Mouse (Mus musculus): ENCODE data around the gene Zfp74. TPM values are rescaled to one million over a fixed set of nuclear protein-coding genes. Genes with fewer than 3 reads are reported as not detected.
"Not testable (repeated sequence)": the region's sequence is repeated elsewhere in the genome, so short reads cannot be mapped to it uniquely, and the experiment has no call there.

Zfp74 gene
- polyA plus RNA-seq, 1 experiment from 2014 or later: 17.7 TPM

DNA sequence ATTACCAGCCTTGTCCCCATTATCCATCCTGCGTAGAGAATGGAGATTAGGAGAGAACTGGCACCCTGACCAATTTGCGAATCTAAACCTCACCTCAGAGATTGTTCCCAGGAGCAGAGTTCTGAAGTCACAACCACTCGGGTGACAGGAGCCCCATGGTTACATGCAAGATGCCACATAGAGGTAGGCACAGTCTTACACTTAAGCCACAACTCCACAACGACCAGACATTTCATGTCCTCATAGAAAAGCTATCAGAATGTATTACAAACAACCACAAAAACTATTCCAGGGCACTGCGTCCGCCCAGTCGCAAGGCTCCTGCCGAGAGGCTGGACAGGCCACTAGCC lies 29.4 kb upstream of the Zfp74 start:
- WGBS: 0% methylated on average over 8 of the region's 8 CpGs
- peaks cover 19% of the 10 kb centered on the region for H3K4me1 ChIP-seq (replicated peaks; ENCODE audit: control insufficient read depth, insufficient read depth, low read length)
- ATAC-seq (ENCODE audit: low FRiP score) (no peak), DNase-seq (ENCODE audit: low spot score) (no peak)
- peak overlapping the region; percentile 55 for H3K4me2 ChIP-seq (replicated peaks)
- peak overlapping the region; percentile 96 for H3K4me3 ChIP-seq (replicated peaks; ENCODE audit: low read length)
- H3K9me3 ChIP-seq (ENCODE audit: control insufficient read depth, low read length): no peaks in the 10 kb centered on the region
- H3K36me3 ChIP-seq (replicated peaks; ENCODE audit: control insufficient read depth, insufficient read depth): peaks cover 22% of the 10 kb centered on the region
- peak overlapping the region; percentile 86 for H3K27ac ChIP-seq
- H3K9ac ChIP-seq: peak overlapping the region; percentile 86
- no peaks in the 10 kb centered on the region for H3K27me3 ChIP-seq (ENCODE audit: control insufficient read depth, insufficient read depth, low read length)

- H3K27ac ChIP-seq: peak overlapping the region; percentile 86
- ATAC-seq (ENCODE audit: low FRiP score) (no peak), DNase-seq (ENCODE audit: low spot score) (no peak)
- H3K36me3 ChIP-seq (replicated peaks; ENCODE audit: control insufficient read depth, insufficient read depth): peaks cover 19% of the 10 kb centered on the region
- no peaks in the 10 kb centered on the region for H3K9me3 ChIP-seq (ENCODE audit: control insufficient read depth, low read length)
- WGBS: 28% methylated on average over 6 of the region's 6 CpGs
- peak overlapping the region; percentile 55 for H3K4me2 ChIP-seq (replicated peaks)
- H3K4me1 ChIP-seq (replicated peaks; ENCODE audit: control insufficient read depth, insufficient read depth, low read length): peaks cover 19% of the 10 kb centered on the region
- no peaks in the 10 kb centered on the region for H3K27me3 ChIP-seq (ENCODE audit: control insufficient read depth, insufficient read depth, low read length)
- peak overlapping the region; percentile 86 for H3K9ac ChIP-seq
- H3K4me3 ChIP-seq (replicated peaks; ENCODE audit: low read length): peak overlapping the region; percentile 96
Observed at GRCm38 (mm10) chr7:29982931-29983330, 29.0 kb upstream of the Zfp74 start.

DNA sequence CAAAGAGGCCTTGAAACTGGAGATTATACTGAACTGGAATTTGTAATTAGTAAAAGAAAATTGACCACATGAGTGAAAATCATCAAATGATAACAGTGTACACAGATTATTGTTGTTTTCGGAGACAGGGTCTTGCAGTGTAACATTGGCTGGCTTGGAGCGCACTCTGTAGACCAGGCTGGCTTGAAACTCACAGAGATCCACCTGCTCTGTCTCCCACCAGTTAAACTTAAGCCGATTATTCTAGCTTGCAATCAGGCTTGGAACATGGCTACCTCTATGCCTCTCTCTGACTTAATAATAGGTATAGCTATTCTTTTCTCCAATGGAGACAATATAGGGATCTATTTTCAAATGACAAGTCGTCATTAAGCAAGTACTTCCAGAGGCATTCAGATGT lies 28.5 kb upstream of the Zfp74 start:
- H3K36me3 ChIP-seq (replicated peaks; ENCODE audit: control insufficient read depth, insufficient read depth): peaks cover 13% of the 10 kb centered on the region
- H3K27me3 ChIP-seq (ENCODE audit: control insufficient read depth, insufficient read depth, low read length): no peaks in the 10 kb centered on the region
- H3K4me3 ChIP-seq (replicated peaks; ENCODE audit: low read length): no peak overlapping the region
- no peak overlapping the region for H3K27ac ChIP-seq
- H3K4me1 ChIP-seq (replicated peaks; ENCODE audit: control insufficient read depth, insufficient read depth, low read length): peaks cover 19% of the 10 kb centered on the region
- ATAC-seq (ENCODE audit: low FRiP score) (no peak), DNase-seq (ENCODE audit: low spot score) (no peak)
- 85% methylated on average over 4 of the region's 4 CpGs for WGBS
- no peaks in the 10 kb centered on the region for H3K9me3 ChIP-seq (ENCODE audit: control insufficient read depth, low read length)
- peak overlapping the region; percentile 86; the same call in 1 of the 2 replicates for H3K9ac ChIP-seq
- H3K4me2 ChIP-seq (replicated peaks): peak overlapping the region; percentile 55

DNA sequence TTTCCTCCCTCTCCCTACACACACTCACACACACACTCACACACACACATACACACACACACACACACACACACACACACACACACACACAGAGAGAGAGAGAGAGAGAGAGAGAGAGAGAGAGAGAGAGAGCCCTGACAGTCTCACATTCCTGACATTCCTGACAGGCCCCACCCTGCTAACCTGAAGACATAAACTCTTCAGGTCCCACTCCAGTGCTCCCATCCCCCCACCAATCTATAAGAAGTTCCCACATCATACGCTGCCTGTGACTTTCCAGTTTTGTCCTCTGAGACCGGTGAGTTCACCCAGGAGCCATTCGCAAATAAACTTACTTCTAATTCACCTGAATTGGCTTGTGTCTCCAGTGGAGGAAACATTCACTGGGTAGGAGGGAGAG lies 28.0 kb upstream of the Zfp74 start:
- ATAC-seq (ENCODE audit: low FRiP score): no peak
- 96% methylated on average over 3 of the region's 3 CpGs for WGBS

DNA sequence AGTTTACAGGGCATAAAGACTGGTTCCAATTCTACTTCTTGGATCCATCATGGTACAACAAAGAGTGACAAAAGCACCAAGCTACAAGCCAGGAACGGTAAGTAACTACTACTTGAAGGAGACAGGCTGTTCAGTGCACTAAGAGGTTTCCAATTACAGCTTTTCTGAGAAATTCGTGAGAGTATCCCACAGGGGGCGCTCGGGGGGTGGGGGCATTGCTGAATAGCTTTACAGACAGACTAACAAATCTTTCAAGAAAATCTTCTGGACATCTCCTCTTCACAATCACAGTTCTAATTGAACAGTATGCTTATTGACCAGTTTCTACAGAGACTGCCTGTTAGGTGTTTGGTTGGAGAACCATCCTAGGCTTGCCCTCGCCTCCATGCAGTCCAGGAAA lies 27.6 kb upstream of the Zfp74 start:
- Histone ChIP-seq H3K36me3 (replicated peaks; ENCODE audit: control insufficient read depth, insufficient read depth) (peaks cover 8% of the 10 kb centered on the region), H3K4me2 (replicated peaks) (no peak overlapping the region), H3K9ac (no peak overlapping the region), H3K27me3 (ENCODE audit: control insufficient read depth, insufficient read depth, low read length) (no peaks in the 10 kb centered on the region), H3K4me1 (replicated peaks; ENCODE audit: control insufficient read depth, insufficient read depth, low read length) (peaks cover 19% of the 10 kb centered on the region), H3K9me3 (ENCODE audit: control insufficient read depth, low read length) (no peaks in the 10 kb centered on the region), H3K27ac (no peak overlapping the region), H3K4me3 (replicated peaks; ENCODE audit: low read length) (no peak overlapping the region)
- no peak for ATAC-seq (ENCODE audit: low FRiP score)
- no peak for DNase-seq (ENCODE audit: low spot score)
- WGBS: 55% methylated on average over 5 of the region's 5 CpGs

More for the DNA sequence above, 28.0 kb upstream of the Zfp74 start:
- no peak overlapping the region for H3K27ac ChIP-seq
- no peak overlapping the region for H3K4me2 ChIP-seq (replicated peaks)
- 0 out of 2 replicates have a peak overlapping the region, but pooled peaks have one; percentile 86 for H3K9ac ChIP-seq
- no peak for DNase-seq (ENCODE audit: low spot score)
- H3K4me3 ChIP-seq (replicated peaks; ENCODE audit: low read length): no peak overlapping the region
- H3K27me3 ChIP-seq (ENCODE audit: control insufficient read depth, insufficient read depth, low read length): no peaks in the 10 kb centered on the region
- H3K9me3 ChIP-seq (ENCODE audit: control insufficient read depth, low read length): no peaks in the 10 kb centered on the region
- H3K4me1 ChIP-seq (replicated peaks; ENCODE audit: control insufficient read depth, insufficient read depth, low read length): peaks cover 19% of the 10 kb centered on the region
- H3K36me3 ChIP-seq (replicated peaks; ENCODE audit: control insufficient read depth, insufficient read depth): peaks cover 8% of the 10 kb centered on the region

GRCm38 (mm10) chr7:29980761-29981160 lies 26.9 kb upstream of the Zfp74 start:
- Histone ChIP-seq H3K4me2 (replicated peaks) (no peak overlapping the region), H3K27me3 (ENCODE audit: control insufficient read depth, insufficient read depth, low read length) (no peaks in the 10 kb centered on the region), H3K27ac (no peak overlapping the region), H3K36me3 (replicated peaks; ENCODE audit: control insufficient read depth, insufficient read depth) (peaks cover 2% of the 10 kb centered on the region), H3K4me1 (replicated peaks; ENCODE audit: control insufficient read depth, insufficient read depth, low read length) (peaks cover 19% of the 10 kb centered on the region), H3K4me3 (replicated peaks; ENCODE audit: low read length) (no peak overlapping the region), H3K9me3 (ENCODE audit: control insufficient read depth, low read length) (no peaks in the 10 kb centered on the region), H3K9ac (no peak overlapping the region)
- 100% methylated on average over 1 of the region's 1 CpGs for WGBS
- ATAC-seq (ENCODE audit: low FRiP score) (no peak), DNase-seq (ENCODE audit: low spot score) (no peak)

GRCm38 (mm10) chr7:29970686-29971085 lies 16.8 kb upstream of the Zfp74 start:
- ATAC-seq (ENCODE audit: low FRiP score) (no peak), DNase-seq (ENCODE audit: low spot score) (no peak)
- Histone ChIP-seq H3K9me3 (ENCODE audit: control insufficient read depth, low read length) (0 out of 2 replicates have a peak, but pooled peaks cover 5% of the 10 kb centered on the region), H3K4me3 (replicated peaks; ENCODE audit: low read length) (no peak overlapping the region), H3K36me3 (replicated peaks; ENCODE audit: control insufficient read depth, insufficient read depth) (no peaks in the 10 kb centered on the region), H3K27ac (no peak overlapping the region), H3K9ac (no peak overlapping the region), H3K27me3 (ENCODE audit: control insufficient read depth, insufficient read depth, low read length) (no peaks in the 10 kb centered on the region), H3K4me1 (replicated peaks; ENCODE audit: control insufficient read depth, insufficient read depth, low read length) (no peaks in the 10 kb centered on the region), H3K4me2 (replicated peaks) (no peak overlapping the region)
- 86% methylated on average over 9 of the region's 9 CpGs for WGBS

DNA sequence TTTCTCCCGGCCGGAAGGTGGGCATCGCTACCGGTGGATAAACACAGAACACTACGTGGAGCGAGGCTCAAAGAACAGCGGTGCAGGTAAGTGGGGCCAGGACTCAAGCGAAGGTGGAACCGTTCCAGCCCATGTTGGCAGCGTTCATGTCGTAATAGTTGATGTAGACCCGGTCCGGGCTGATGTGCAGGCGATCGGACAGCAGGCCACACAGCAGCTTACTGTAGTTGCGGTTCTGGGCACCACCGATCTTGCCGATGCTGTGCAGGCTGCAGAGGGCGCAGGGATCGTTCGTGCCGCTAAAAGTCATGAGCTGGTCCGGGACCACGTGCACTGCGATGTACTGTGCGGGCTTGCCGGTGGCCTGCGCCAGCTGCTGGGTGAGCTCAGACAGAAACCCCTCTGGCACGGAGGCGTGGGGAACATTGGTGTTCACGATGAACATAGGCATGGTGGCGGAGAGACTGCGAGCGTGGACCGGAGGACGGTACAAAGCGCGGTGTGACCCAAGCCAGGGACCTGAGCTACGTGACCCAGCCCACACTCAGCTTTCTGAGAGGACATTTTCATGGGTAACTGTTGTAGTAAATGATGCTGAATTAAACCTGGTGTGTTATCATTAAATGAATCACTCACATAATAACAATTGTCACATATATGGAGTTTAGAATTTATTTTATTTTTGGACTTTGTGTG lies 11.4 kb upstream of the Zfp74 start:
- not testable (repeated sequence) for H3K4me1 ChIP-seq (replicated peaks; ENCODE audit: control insufficient read depth, insufficient read depth, low read length); DNase-seq (ENCODE audit: low spot score); H3K9ac ChIP-seq; H3K9me3 ChIP-seq (ENCODE audit: control insufficient read depth, low read length); H3K36me3 ChIP-seq (replicated peaks; ENCODE audit: control insufficient read depth, insufficient read depth); H3K27ac ChIP-seq; H3K27me3 ChIP-seq (ENCODE audit: control insufficient read depth, insufficient read depth, low read length); H3K4me2 ChIP-seq (replicated peaks); H3K4me3 ChIP-seq (replicated peaks; ENCODE audit: low read length); ATAC-seq (ENCODE audit: low FRiP score)
- 49% methylated on average over 32 of the region's 39 CpGs for WGBS

DNA sequence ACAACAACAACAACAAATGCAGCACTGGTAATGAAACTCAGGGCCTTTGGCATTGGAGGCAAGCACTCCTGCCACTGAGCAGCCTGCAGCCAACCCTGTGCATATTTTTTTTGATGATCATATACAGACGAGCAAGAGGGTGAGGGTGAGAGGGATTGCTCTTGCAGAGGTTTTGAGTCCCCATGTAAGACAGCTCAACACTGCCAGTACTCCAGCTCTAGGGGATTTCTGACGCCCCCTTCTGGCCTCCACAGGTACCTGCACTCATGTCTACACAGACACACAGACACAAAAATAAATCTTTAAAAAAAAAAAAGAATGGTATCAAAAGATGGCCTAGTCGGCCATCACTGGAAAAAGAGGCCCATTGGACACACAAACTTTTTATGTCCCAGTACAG lies 5.1 kb upstream of the Zfp74 start:
- Histone ChIP-seq H3K27ac (no peak overlapping the region), H3K4me2 (replicated peaks) (no peak overlapping the region), H3K36me3 (replicated peaks; ENCODE audit: control insufficient read depth, insufficient read depth) (no peaks in the 10 kb centered on the region), H3K4me1 (replicated peaks; ENCODE audit: control insufficient read depth, insufficient read depth, low read length) (no peaks in the 10 kb centered on the region), H3K9ac (no peak overlapping the region), H3K4me3 (replicated peaks; ENCODE audit: low read length) (no peak overlapping the region), H3K9me3 (ENCODE audit: control insufficient read depth, low read length) (no peaks in the 10 kb centered on the region), H3K27me3 (ENCODE audit: control insufficient read depth, insufficient read depth, low read length) (no peaks in the 10 kb centered on the region)
- DNase-seq (ENCODE audit: low spot score) (no peak), ATAC-seq (ENCODE audit: low FRiP score) (no peak)
- 63% methylated on average over 3 of the region's 3 CpGs for WGBS

Measured in hindbrain, embryonic 14.5 days (tissue).